Mouse (Mus musculus): ENCODE results near the gene Coro6.
A peak's percentile ranks its signal among the peaks of the same experiment; 100 is the strongest.

Coro6 gene

DNA sequence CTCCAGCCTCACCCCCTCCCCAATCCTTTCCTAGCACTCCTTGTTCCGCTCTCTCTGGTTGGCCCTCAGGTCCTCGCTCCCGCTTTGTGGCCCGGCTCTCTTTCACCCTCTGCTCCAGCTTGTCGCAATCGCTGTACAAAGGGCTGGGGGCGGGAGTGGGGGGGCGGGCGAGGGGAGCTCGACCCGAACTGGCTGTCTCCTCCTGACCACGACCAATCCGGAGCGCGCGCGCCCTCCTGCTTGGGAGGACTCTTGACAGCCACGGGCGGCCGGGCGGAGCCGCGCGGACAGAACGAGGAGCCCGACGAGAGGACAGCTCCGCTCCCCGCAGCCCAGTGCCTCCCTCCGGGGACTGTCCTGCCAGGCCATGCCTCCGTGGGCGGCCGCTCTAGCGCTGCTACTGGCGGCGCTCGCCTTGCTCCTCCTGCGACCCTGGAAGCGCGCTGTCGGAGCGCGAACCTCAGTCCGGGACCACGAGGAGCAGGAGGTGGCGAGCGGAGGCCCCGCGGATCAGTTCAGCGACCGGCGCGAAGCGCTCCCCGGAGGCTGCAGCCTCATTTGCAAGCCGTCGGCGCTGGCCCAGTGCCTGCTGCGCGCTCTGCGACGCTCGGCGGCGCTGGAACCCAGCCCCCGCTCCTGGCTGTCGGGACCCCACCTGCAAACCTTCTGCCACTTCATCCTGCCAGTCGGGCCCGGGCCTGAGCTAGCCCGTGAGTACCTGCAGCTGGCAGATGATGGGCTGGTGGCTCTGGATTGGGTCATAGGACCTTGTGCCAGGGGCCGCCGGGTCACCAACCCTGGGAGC is 52.8 kb downstream of the Coro6 start, which contains the start of gene Abhd15:
Gene Abhd15, plus strand, starts transcription at position 290 of the 805 bp plus-strand sequence.
- DNase-seq: peak; percentile 76 to 79

DNA sequence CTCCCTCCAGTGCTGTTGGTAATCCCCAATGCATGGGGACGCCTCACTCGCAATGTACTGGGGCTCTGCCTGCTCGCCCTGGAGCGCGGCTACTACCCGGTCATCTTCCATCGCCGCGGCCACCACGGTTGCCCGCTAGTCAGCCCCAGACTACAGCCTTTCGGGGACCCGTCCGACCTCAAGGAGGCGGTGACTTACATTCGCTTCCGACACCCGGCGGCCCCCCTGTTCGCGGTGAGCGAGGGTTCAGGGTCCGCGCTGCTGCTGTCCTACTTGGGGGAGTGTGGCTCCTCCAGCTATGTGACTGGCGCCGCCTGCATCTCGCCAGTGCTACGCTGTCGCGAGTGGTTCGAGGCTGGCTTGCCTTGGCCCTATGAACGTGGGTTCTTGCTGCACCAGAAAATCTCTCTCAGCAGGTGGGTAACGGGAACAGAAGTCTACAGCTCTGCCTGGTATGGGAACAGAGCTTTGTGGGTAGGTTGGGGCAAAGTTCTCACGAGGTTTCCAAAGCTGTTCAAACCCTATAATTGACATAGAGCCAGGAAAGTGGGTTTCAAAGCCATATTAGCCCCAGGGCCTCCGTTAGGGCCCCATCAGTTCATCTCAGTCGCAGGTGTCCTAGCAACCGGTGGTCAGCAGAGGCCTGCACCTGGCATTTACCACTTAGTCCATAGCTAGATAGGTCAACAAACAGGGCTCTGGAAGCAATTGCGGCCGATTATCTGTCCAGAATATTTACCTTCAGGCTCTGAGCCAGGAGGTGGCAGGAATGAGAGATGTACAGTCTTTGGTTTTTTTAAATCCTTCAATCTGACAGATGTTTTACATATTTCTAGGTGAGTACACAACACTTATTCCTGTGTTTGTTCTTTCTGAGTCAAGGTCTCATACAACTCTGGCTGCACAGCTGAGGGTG is 53.7 kb downstream of the Coro6 start, which contains the start of gene Trp53i13:
Gene Trp53i13, minus strand, starts transcription at position 344 of the 916 bp plus-strand sequence.
- DNase-seq: no peak

- DNase-seq: no peak
These were observed 54.6 kb downstream of the Coro6 start for GRCm38 (mm10) chr11:77516553-77517425.

- no peak for DNase-seq
These were observed 56.0 kb downstream of the Coro6 start for GRCm38 (mm10) chr11:77518051-77518798.

GRCm38 (mm10) chr11:77519043-77519442 is 56.8 kb downstream of the Coro6 start, which contains the start of gene Gm10392:
Gene Gm10392 (minus strand): TSS chr11:77519198.
- DNase-seq: no peak

Data from kidney, adult 8-10 months (tissue).